Mouse (Mus musculus) testis, adult 2 months (tissue): Measurements from ENCODE around the gene Xylt1.

ENCODE experiments used
- CTCF ChIP-seq: fragments of 200-500 bp; IDR thresholded peaks from 2 replicates; pipeline ENCODE4 v1.5.1; 2012; ENCODE audit warnings: low read depth, mild to moderate bottlenecking, inconsistent platforms, low read length, moderate library complexity; ENCODE audit not compliant: control insufficient read depth, insufficient read depth, insufficient replicate concordance
- POLR2A ChIP-seq: fragments of 200-500 bp; IDR thresholded peaks from 2 replicates; pipeline ENCODE4 v1.6.1; 2012; ENCODE audit warnings: low read depth, mild to moderate bottlenecking, inconsistent platforms, low read length, moderate library complexity; ENCODE audit not compliant: control insufficient read depth

DNA sequence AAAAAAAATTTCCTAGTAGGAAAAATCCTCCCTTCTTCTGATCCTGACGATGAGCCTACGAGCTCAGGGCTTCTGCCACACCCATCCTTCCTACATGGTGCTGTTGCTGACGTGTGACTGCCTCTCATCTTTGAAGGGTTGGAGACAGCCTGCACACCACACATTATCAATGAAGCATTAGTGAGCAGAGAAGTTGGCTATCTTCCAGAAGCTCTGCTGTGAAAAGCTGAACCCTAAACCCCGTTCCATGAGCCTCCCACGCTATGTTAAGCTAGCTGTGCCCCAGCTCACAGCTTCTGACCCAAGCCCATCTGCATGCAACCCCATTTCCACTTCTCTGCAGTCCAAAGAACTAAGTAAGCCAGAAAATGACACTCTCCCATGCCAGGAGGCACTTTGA is 204.4 kb downstream of the Xylt1 start:
- no peak for TF ChIP-seq POLR2A
- no peak for TF ChIP-seq CTCF
